Comparison of ENCODE assay signal across 17 mouse cellular contexts in genomic region chr15:83408216-83408615, GRCm38 (mm10). TPM values are rescaled to one million over a fixed set of nuclear protein-coding genes. Genes with fewer than 3 reads are reported as not detected.
A peak's percentile ranks its signal among the peaks of the same experiment; 100 is the strongest.
DNase-seq lines count a peak whose midpoint lies in the region; TF ChIP-seq lines count a peak whose summit lies in the region.
"Had no signal": no experiment of that assay in that cellular context is flagged by ENCODE, and none has a peak within 500 bp of the region (broad histone marks: within the 10 kb centered on the region; RNA-seq: fewer than 3 reads in every experiment).

No protein-coding gene starts in this region.

- TF ChIP-seq RAD21 in MEL (IDR thresholded peaks at IDR 0.05; ENCODE audit: low read depth, low read length): no peak

- intact Hi-C loops in left cerebral cortex, adult 2 months (cut with DNase I): no loop called here

- H3K79me2 ChIP-seq in MEL (ENCODE audit: control insufficient read depth, insufficient read depth, low read length, poor library complexity): peaks cover 9% of the 10 kb centered on the region; the same call in 1 of the 2 replicates
- peaks cover 89% of the 10 kb centered on the region for H3K79me2 ChIP-seq in macrophage (ENCODE audit: inconsistent target)

- peak overlapping the region; percentile 3; the same call in 1 of the 2 replicates for H3K27ac ChIP-seq in left cerebral cortex, adult 2 months
- H3K27ac ChIP-seq in MEL (ENCODE audit: control insufficient read depth, low read depth, low read length) (no peak overlapping the region), macrophage (peak overlapping the region; percentile 80)
- H3K27ac ChIP-seq: forebrain, embryonic 15.5 days; hindbrain, embryonic 15.5 days; neural tube, embryonic 13.5 days had no signal

- DNase-seq in left cerebral cortex, adult 2 months (ENCODE audit: extremely low spot score in 1 of 2, low spot score in 2 of 2): no peak
- no peak for DNase-seq in left cerebral cortex, adult 11 months (ENCODE audit: low spot score)
- peak; percentile 75 for DNase-seq in 416B (ENCODE audit: low read depth)
- DNase-seq in MEL (ENCODE audit: low read depth, low spot score): peak; percentile 48
- no peak for DNase-seq in frontal cortex, postnatal 36 days (ENCODE audit: low spot score in 2 of 2)
- no peak for DNase-seq in right cerebral cortex, postnatal 10 days (ENCODE audit: low spot score in 2 of 2)
- no peak for DNase-seq in thymus, postnatal 14 days
- DNase-seq: cerebellum, adult 11 months; cerebellum, postnatal 36 days; kidney, adult 8-10 months; kidney, postnatal 4 days; liver; thymus, postnatal 4 days had no signal

- H3K27me3 ChIP-seq in MEL (ENCODE audit: control insufficient read depth in 1 of 2, insufficient read depth in 2 of 2, low read length in 2 of 2): no peaks in the 10 kb centered on the region
- H3K27me3 ChIP-seq: forebrain, embryonic 15.5 days; hindbrain, embryonic 15.5 days; neural tube, embryonic 13.5 days had no signal

- peaks cover 0 to 5% of the 10 kb centered on the region in 2 experiments; a peak in 3 of 4 replicates for H3K36me3 ChIP-seq in MEL (ENCODE audit: control insufficient read depth in 1 of 2, insufficient read depth in 2 of 2, low read length in 2 of 2)
- H3K36me3 ChIP-seq in macrophage (ENCODE audit: inconsistent target): no peaks in the 10 kb centered on the region
- H3K36me3 ChIP-seq: forebrain, embryonic 15.5 days; hindbrain, embryonic 15.5 days; neural tube, embryonic 13.5 days had no signal

- H3K9ac ChIP-seq in MEL (ENCODE audit: control insufficient read depth, low read depth, low read length, poor library complexity, severe bottlenecking): no peak overlapping the region
- H3K9ac ChIP-seq: forebrain, embryonic 15.5 days; hindbrain, embryonic 15.5 days; neural tube, embryonic 13.5 days had no signal

- no peak overlapping the region for H3K4me3 ChIP-seq in left cerebral cortex, adult 2 months
- no peak overlapping the region for H3K4me3 ChIP-seq in MEL (ENCODE audit: control insufficient read depth in 1 of 2, insufficient read depth in 1 of 2, low read depth in 2 of 2, low read length in 2 of 2)
- no peak overlapping the region for H3K4me3 ChIP-seq in macrophage (ENCODE audit: inconsistent target)
- H3K4me3 ChIP-seq: forebrain, embryonic 15.5 days; hindbrain, embryonic 15.5 days; neural tube, embryonic 13.5 days had no signal

- no peak for TF ChIP-seq POLR2A in MEL (IDR thresholded peaks at IDR 0.05; ENCODE audit: control insufficient read depth in 1 of 2, insufficient read depth in 1 of 2, low read depth in 1 of 2, low read length in 2 of 2, poor library complexity in 1 of 2)

- no peak for TF ChIP-seq CTCF in left cerebral cortex, adult 2 months (IDR thresholded peaks at IDR 0.05)
- no peak for TF ChIP-seq CTCF in MEL (IDR thresholded peaks at IDR 0.05 in 2 of 3, conservative IDR thresholded peaks at IDR 0.05 in 1 of 3; ENCODE audit: control insufficient read depth in 1 of 3, insufficient read depth in 1 of 3, low read depth in 2 of 3, low read length in 3 of 3, poor library complexity in 1 of 3, severe bottlenecking in 1 of 3)

- 24% methylated on average over 5 of the region's 5 CpGs for WGBS in macrophage (ENCODE audit: missing documents)

- 0 out of 4 replicates have a peak, but pooled peaks cover 0 to 8% of the 10 kb centered on the region in 2 experiments for H3K4me1 ChIP-seq in MEL (ENCODE audit: control insufficient read depth in 1 of 2, insufficient read depth in 2 of 2, low read length in 2 of 2)
- H3K4me1 ChIP-seq: forebrain, embryonic 15.5 days; hindbrain, embryonic 15.5 days; neural tube, embryonic 13.5 days had no signal

- no peak for TF ChIP-seq EP300 in MEL (IDR thresholded peaks at IDR 0.05; ENCODE audit: low read depth in 1 of 2, low read length in 2 of 2)

- no peaks in the 10 kb centered on the region for H3K9me3 ChIP-seq in MEL (replicated peaks; ENCODE audit: insufficient read depth, low read length)
- H3K9me3 ChIP-seq: forebrain, embryonic 15.5 days; hindbrain, embryonic 15.5 days; neural tube, embryonic 13.5 days had no signal

TF ChIP-seq in MEL, 35 proteins besides CTCF, POLR2A, EP300 and RAD21:
- no peak for TF ChIP-seq GABPA (IDR thresholded peaks at IDR 0.05; ENCODE audit: low read depth, low read length)
- no peak for TF ChIP-seq GATA1 (IDR thresholded peaks at IDR 0.05; ENCODE audit: low read depth, low read length)
- no peak for TF ChIP-seq ZNF384 (IDR thresholded peaks at IDR 0.05; ENCODE audit: low read depth, low read length)
- TF ChIP-seq TCF12 (IDR thresholded peaks at IDR 0.05; ENCODE audit: low read depth, low read length): no peak
- TF ChIP-seq USF2 (IDR thresholded peaks at IDR 0.05; ENCODE audit: borderline replicate concordance in 1 of 2, insufficient read depth in 1 of 2, low read depth in 1 of 2, low read length in 2 of 2): no peak
- no peak for TF ChIP-seq CHD1 (IDR thresholded peaks at IDR 0.05; ENCODE audit: low read depth, low read length)
- no peak for TF ChIP-seq POLR2AphosphoS5 (IDR thresholded peaks at IDR 0.05; ENCODE audit: borderline replicate concordance, low read depth, low read length)
- TF ChIP-seq MYC (IDR thresholded peaks at IDR 0.05; ENCODE audit: low read depth, low read length): no peak
- TF ChIP-seq MYB (IDR thresholded peaks at IDR 0.05; ENCODE audit: low read depth, low read length): no peak
- no peak for TF ChIP-seq BHLHE40 (IDR thresholded peaks at IDR 0.05; ENCODE audit: borderline replicate concordance, low read depth, low read length)
- no peak for TF ChIP-seq NELFE (IDR thresholded peaks at IDR 0.05; ENCODE audit: low read depth, low read length)
- no peak for TF ChIP-seq RCOR1 (IDR thresholded peaks at IDR 0.05; ENCODE audit: low read depth, low read length)
- no peak for TF ChIP-seq UBTF (IDR thresholded peaks at IDR 0.05; ENCODE audit: borderline replicate concordance, insufficient read depth, low read depth, low read length)
- TF ChIP-seq SIN3A (IDR thresholded peaks at IDR 0.05; ENCODE audit: low read length): no peak
- no peak for TF ChIP-seq HCFC1 (IDR thresholded peaks at IDR 0.05; ENCODE audit: low read depth, low read length)

RNA-seq across cellular contexts. Expression of gene Pacsin2, which starts 56.2 kb away (rescaled TPM):
- total RNA-seq in left cerebral cortex, adult 2 months (2021): 100 to 1,000 TPM in 1 of 2 experiments, 10 to 100 TPM in 1; 97.4 to 102 TPM
- 58.7 and 64.7 TPM in 2 replicates for total RNA-seq in MEL (2012; rRNA removed)
- 100 to 1,000 TPM; 103 to 425 TPM for polyA plus RNA-seq in MEL (2012; ENCODE audit: insufficient read depth in 1 of 2, insufficient read length in 2 of 2, low read depth in 1 of 2, low replicate concordance in 2 of 2, missing spikeins in 1 of 2)
- 100 to 1,000 TPM in 3 of 26 experiments, 10 to 100 TPM in 23; 41.6 to 120 (median 81.4) TPM for total RNA-seq in macrophage (2018; cell fraction: chromatin; rRNA removed)
- 100 to 1,000 TPM in 1 of 26 experiments, 10 to 100 TPM in 25; 51.3 to 103 (median 81.1) TPM for total RNA-seq in macrophage (2018; cell fraction: cytosol; rRNA removed)
- total RNA-seq in macrophage (2018; cell fraction: nucleus; rRNA removed): 100 to 1,000 TPM in 2 of 26 experiments, 10 to 100 TPM in 24; 60.5 to 159 (median 76.3) TPM
- polyA plus RNA-seq in macrophage (2018): 58.4 to 158 TPM (median 89.0 TPM) in 3 replicates

RNA-seq across cellular contexts. Expression of gene Arfgap3, which starts 58.2 kb away (rescaled TPM):
- 10 to 100 TPM; 19.5 to 21.5 TPM for total RNA-seq in left cerebral cortex, adult 2 months (2021)
- 8.2 and 8.6 TPM in 2 replicates for total RNA-seq in MEL (2012; rRNA removed)
- polyA plus RNA-seq in MEL (2012; ENCODE audit: insufficient read depth in 1 of 2, insufficient read length in 2 of 2, low read depth in 1 of 2, low replicate concordance in 2 of 2, missing spikeins in 1 of 2) (10 to 100 TPM in 1 of 2 experiments, not detected in 1; 12.4 TPM), macrophage (2018) (19.4 to 26.7 TPM (median 26.3 TPM) in 3 replicates)
- total RNA-seq in macrophage (2018; cell fraction: chromatin; rRNA removed): 10 to 100 TPM; 25.6 to 84.2 (median 43.4) TPM
- total RNA-seq in macrophage (2018; cell fraction: cytosol; rRNA removed): 10 to 100 TPM; 18.9 to 33.2 (median 25.8) TPM
- 10 to 100 TPM; 20.6 to 57.0 (median 28.3) TPM for total RNA-seq in macrophage (2018; cell fraction: nucleus; rRNA removed)

Comparison
In these comparisons a context has a peak if more than half of its experiments do, and no peak if none do; other contexts are left out.
1. DNase-seq: peak in 416B (single experiment) and MEL (single experiment); none in left cerebral cortex, adult 2 months (0 of 2), left cerebral cortex, adult 11 months (single experiment), frontal cortex, postnatal 36 days (0 of 2), right cerebral cortex, postnatal 10 days (0 of 2) and thymus, postnatal 14 days (single experiment).